Mouse (Mus musculus) 3134 (cell line): ENCODE results near the gene Cdh18.
"Not testable (repeated sequence)": the region's sequence is repeated elsewhere in the genome, so short reads cannot be mapped to it uniquely, and the experiment has no call there.

Experiments
- DNase-seq: peaks from one replicate; pipeline ENCODE4 v3.0.0-alpha.2; 2011; ENCODE audit warnings: low spot score; ENCODE audit not compliant: insufficient read length; ENCODE audit errors: extremely low read depth

Cdh18 gene

DNA sequence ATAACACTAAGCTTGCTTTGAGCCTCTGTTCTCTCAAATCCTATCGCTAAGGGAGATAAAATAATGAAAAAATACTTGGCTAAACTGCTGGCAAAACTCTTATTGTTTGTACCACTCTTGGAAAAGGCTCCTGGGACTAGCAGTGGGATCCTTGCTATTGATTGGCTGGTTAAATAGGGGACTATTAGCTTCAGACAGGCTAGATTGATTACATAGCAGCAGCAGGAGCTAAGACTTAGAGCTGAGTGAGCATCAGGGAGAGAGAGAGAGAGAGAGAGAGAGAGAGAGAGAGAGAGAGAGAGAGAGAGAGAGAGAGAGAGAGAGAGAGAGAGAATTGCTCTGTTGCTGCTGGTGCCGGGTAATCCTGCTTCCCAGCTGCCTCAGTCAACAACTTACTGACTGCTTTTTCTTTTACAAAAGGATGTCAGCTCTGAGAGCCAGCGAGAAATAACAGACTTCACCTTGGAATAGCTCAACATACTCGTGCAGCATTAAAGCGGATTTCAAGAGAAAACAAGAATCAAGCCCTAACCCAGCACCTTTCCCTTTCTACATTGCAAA, at the start of gene Cdh18:
Cdh18 (plus strand) TSS at position 312 of the 561 bp plus-strand sequence.
- DNase-seq, result no peak

DNA sequence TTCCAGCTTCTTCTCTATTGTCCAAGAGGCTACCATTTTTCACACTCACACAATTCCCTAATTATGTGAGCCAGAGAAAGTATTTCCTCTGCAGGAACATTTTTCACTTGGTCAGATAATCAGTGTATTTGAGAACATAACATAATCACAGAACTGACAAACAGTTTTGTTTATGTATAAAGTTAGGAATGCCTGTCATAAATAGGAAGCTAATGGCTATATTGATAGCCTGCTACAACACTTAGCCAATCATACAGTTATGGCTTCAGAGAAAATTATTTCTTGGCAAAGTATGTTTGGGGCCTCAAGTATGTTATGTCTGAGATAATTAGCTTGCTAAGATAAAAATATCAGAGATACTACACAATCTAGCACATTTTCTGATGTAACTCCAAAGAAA, 37.6 kb upstream of the Cdh18 start:
- no peak for DNase-seq

DNA sequence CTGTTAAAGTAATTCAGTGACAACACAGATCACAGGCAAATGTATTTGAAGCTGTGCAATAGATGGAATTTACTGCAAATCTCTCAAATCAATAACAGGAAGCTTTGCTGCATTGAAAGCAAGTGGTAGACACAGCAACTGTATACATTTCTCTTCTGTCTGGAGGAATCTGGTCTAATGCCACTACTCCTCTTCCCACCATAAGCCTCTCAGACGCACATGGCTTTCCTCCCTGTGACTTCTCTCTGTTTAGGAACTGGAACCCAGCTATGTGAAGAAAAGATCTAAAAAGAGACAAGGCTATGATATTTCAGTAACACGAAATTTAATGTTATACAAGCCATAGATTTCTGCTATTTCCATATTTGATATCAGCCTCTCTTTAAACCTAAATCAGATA, 13.0 kb upstream of the Cdh18 start:
- DNase-seq, result no peak

DNA sequence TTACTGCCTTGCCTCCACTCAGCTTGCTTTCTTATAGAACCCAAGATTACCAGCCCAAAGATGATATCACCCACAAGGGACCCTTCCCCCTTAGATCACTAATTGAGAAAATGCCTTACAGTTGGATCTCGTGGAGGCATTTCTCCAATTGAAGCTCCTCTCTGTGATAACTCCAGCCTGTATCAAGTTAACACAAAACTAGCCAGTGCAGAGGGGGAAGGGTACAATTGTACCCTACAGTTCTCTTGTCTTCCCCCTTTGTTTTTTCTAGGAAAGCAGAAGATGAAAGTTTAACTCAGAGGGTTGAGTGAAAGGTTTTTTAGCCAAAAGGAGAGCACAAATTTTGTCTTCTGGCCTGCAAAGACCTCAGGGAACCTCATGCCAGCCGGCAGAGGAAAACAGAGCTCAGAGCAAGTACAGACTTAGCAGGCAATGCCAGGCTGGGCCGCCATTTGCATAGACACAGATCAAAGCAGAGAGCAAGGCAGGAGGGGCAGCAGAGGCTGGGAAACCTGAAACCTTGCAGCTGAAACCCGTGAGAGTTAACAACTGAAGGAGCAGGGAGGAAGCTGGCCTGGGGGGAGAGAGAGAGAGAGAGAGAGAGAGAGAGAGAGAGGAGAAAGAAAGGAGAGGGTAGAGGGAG, 29.3 kb downstream of the Cdh18 start:
- DNase-seq, result no peak

DNA sequence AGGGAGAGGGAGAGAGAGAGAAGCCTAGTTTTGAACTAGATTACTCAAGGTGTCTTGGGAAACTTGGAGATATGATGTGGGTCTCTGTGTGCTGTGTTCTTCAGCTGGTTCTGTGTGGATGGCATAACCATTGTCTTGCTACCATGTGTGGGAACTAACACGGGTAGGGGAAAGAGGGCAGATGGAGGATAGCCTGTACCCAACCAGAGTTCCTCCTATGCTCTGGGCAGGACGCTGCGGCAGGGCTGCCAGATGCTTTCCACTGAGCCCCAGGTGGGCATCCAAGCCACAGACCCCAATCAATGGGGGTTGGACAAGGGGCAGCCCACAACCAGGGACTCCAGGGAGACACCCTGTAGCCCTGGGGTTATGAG, 29.8 kb downstream of the Cdh18 start:
- DNase-seq, result no peak

DNA sequence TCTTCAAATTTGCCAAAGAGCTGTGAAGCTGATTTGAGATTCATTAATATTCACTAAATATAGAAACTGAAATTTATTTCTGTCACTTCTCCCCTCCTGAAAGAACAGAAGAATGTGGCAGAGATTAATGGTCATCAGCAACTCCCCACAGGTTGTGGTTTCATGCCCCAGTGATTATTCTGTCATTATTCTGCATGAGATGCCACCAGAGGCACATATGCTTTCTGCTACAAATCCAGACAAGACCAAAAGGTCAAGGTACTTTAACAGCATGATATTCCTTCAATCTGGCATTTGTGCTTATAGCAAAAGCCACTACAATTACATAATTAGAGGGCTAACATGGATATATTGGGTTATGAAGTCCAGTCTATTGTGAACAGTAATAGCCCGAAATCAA, 35.8 kb downstream of the Cdh18 start:
- DNase-seq, result no peak

DNA sequence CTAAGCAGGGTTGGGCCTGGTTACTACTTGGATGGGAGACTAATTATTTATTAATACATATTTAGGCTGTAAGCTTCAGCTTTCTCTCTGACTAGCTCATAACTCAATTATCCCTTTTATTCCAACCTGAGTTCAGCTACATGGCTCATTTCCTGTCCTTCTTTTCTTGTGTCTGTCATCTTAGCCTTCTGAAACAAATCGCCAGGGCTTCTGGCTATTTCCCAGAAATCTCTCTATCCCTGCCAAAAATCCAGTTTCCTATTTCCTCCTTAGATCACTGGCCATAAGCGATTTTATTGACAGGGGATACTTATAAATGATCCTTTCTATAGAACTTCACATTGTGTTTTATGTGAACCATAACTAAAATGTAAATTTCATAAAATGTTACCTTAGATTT, 167.6 kb downstream of the Cdh18 start:
- no peak for DNase-seq

DNA sequence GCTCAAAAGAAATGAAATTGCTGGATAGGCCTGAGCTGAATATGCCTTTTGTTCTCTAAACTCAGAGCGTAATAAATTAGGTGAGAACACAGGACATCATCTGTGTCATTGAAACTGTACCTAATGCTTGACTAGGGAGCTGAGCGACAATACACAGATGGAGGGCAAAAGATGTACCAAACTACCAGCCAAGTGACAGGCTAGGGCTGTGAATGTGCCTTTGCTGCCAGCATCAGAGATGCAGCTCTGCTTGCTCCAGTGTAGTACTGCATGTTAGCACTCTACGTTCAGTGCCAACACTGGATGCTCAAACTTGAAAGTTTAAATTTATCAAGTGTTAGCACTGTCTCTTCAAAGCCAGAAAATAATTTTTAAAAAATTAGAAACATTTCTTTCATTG, 168.9 kb downstream of the Cdh18 start:
- no peak for DNase-seq

DNA sequence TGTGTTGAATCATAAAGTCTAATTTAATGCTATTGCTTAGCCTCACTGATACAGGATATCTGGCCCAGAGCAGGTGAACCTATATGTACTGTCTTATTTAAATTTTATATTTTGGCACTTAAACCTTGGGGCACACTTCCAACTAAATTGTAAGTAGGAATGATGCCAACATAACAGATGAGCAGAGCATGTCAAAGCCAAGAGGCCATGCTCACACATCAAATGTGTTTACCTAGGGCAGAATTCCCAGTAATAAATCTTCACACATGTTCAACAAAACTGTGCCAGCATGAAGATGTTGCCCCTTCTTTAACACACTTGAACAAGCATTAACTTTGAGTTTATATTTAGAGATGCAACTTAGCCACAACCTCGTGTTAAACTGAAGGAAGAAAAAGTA, 177.8 kb downstream of the Cdh18 start:
- no peak for DNase-seq

DNA sequence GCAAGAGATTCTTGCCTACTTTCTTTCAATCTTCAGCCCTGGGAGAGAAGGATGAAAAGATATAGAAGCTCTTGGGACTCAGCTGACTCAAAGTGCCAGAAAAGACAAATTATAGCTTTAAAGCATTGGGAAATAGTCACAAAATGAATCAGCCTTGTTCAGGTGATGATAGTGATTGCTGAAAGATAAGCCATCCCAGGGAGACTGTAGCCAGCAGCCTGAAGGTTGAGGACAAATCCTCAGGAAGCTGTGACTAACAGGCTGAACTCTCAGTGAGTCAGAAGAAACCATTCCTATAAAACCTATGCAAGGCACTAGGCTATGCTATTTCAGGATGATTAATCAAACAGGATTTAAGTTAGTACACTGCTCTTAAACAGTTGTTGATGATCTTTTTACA, 184.2 kb downstream of the Cdh18 start:
- peak; percentile 33 for DNase-seq

DNA sequence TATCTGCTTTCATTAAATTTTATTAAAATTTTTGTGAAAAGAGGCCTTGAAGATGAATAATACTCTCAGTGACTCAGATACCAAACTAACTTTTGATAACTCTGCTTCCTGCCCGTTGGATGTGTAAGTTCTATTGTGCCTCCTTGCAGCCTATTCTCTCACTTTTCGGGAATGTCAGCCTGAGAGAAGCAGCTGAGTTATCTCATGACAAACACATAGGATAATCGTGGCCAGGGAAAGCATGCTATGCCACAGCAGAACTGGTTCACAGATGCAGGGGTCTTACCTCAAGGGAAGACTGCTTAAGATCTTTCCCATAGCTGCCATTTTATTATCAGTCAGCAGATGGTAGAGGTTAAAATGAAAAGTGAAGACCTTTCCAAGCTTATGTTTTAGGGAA, 187.3 kb downstream of the Cdh18 start:
- no peak for DNase-seq

DNA sequence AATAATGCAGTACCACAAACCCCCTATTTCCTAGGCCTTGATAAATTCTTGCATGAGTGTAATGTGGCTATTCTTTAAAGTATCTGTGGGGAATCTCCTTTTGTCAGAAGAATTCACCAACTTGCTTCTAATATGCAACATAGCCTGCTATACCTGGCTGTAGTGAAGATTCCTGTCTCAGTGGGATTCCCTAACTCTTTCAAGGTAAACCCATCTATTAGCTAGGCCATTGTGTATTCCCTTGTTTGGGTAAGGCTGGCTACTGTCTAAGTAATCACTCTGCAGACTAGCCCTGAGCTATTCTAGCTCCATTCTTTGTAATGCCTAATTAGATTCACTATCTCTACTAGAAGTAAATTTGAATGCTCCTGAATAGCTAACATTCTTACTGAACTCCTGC, 212.4 kb downstream of the Cdh18 start:
- DNase-seq, result not testable (repeated sequence)

DNA sequence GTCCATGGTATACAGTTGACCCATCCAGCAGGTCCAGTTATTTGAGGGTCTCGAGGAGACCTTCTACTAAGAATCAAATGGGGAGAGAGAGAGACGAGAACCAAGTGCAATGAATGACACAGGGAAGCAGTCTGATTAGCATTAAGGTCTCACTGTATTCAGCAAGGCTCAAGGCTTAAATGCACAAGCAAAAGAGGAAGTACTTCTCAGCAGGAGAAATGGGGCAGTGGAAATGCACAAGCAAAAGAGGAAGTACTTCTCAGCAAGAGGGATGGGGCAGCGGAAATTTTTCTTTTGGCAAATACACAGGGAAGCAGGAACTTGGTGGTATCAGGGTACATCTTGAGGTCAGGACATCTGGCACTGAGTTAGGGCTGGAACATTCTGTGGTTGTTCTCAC, 217.8 kb downstream of the Cdh18 start:
- not testable (repeated sequence) for DNase-seq

DNA sequence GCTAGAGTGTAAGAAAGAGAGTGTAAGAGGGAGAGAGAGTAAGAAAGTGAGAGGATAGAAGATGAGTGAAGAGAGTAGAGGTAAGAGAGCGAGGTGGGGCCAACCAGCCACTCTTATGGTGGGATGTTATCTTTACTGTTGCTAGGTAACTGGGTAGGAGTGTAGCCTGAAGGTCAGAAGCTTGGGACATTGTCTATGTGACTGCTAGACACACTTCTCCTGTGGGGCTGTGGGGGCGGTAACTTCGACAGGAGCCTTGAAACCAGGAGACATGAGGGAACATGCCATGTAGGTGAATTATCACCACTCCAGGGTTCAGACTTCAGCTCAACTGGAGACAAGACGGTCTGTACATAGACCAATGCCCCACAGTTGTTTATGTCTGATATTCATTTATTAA, 227.5 kb downstream of the Cdh18 start:
- DNase-seq, result no peak

DNA sequence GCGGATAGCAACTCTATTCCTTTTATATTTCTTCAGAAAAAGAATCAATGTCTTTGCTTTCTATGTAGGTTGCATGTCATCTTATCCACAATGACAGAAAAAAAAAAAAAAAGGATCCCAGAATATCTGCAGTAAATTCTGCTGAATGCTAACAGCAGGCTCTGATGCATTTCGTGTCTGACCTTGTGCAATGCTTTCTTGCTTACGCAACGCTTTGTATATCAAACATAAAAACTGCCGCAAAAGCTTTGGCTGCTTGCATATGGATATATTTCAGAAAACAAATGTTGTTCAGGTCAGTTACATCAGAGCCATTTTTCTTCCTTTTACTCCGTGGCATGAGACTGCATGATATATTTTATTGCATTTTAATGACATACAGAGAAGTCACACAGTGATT, 240.9 kb downstream of the Cdh18 start:
- DNase-seq, result no peak

DNA sequence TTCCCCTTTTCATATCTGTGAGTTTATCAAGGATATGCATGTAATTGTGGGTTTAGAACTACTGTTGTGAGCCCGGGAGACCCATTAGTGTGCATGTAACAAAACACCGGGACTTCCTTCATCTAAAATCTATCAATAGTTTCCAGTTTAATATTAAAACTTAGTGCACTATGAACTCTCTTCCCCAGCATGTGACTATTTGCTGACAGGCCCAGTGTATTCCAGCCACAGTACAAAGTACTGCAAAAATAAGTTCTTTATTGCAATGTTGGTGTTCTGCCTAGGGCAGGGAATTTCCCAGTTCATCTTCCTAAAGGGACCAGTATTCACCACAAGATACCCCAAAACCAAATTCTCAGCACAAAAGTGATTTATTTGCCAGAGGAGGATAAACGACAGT, 243.0 kb downstream of the Cdh18 start:
- DNase-seq, result no peak

DNA sequence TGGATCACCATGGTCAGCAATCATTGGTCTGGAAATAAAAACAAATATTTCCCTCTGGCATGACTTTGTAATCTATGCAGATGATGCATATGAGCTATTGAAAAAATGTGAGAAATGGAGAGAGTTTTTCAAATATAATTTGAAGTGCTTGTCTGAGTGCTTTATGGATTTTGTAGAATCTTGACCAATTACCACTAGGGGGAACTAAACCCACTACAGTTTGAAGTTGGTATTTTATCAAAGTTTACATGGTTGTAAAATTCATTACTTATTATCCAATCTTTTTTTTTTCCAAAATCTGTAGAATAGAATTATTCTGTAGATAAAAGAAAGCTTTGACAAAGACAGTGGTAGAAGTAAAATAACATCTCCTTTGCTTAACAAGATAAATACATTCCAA, 284.3 kb downstream of the Cdh18 start:
- no peak for DNase-seq

DNA sequence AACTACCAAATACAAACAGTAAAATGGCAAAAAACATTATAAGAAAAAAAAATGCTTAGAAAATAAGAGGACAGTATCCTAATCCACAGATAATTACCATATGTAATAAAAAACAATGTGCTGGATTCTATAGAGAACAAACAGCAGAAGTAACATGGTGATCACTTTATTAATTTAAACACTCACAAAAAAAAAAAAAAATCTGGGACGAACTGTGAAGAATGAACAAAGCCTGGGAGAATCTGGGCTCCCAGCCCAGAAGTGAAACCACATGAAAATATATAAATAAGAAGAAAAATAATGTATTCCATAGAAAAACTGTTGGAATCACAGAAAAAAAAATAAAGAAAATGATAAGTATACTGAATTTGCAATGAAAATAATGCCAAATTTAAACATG, 288.4 kb downstream of the Cdh18 start:
- no peak for DNase-seq

DNA sequence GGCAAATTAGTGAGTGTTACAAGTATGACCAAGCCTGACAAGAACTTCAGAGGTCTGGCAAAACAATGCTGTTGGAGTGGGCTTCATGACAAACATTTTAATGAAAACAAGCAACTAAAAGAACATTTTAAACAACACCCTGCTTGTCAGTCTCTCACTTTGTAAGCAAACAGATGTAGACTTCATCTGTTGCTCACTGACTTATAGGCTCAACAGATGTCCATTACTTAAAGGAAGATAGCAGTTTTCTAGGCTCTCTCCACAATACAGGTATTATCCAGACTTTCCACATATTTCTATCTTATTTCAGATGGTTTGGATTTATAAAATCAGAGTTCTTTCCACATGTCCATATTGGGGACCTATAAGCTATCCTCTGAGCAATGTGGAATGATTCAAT, 308.9 kb downstream of the Cdh18 start:
- no peak for DNase-seq

DNA sequence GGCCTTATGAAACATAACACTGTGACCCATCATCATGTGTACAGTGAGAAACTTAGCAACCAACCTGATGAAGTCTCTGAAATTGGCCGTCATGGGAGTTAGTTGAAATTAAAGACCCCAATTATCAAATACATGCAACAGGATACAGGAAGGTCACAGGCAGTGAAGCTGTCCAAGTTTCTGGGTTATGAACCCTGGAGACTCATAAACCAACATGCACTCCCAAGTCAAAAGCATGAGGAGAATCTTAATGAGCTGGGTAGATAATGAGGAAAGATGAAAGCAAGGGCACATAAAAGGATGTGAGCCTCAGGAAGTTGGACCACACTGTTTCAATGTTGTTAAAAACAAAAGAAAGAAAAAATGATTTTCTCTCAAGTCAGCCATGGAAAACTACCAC, 321.9 kb downstream of the Cdh18 start:
- no peak for DNase-seq

DNA sequence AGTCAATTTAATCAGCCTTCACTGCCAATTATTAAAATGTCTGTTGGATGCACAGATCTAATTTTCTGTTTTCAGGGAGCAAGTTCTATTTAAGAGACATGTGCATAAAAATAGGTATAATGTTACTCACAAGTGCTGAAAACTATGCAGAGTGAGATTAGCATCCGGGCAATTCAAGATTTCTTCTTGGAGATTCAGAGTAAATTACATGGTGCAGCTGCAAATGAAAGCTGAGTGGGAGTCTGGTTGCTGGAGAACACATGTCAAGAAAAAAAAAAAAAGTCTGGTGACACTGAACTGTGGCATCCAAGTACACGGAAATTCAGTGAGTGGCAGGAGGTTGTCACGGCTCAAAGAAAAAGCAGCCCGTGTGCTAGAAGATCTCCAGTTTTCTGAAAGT, 348.9 kb downstream of the Cdh18 start:
- DNase-seq, result no peak

DNA sequence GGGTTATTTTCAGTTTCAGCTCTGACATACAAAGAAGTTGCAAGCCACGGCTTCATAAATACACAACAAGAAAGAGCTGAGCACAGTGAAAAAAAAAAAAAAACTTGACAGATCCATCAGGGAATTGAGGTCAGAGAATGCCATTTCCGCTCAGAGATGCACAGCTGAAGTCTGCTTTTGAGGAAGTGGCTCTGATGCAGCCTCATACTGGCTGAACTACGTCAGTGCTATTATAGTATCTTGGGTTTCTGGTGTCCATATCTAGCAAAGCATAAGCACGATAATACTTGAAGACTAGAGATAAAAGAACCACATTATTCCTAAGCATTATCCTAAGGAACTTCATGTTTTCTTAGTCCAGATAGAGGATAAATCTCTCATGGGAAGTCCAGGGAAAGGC, 349.4 kb downstream of the Cdh18 start:
- no peak for DNase-seq

DNA sequence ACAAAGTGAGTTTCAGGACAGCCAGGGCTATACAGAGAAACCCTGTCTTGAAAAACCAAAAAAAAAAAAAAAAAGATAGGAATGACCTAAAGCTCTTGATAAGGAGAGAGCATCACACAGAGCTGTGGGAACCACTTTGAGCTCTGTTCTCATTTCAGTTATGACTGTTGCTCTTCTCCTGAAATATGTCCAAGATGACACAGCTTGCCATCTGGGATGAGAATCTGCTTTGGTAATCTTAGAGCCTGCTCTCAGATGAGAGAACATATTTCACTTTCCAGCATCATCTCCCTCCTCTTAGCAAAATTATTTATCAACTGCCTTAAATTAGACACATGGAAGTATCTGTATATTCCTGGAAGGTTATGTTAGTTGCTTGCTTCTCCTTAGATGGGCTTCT, 365.6 kb downstream of the Cdh18 start:
- DNase-seq, result no peak
